Mouse (Mus musculus) layer of hippocampus, adult 8-10 months (tissue): ENCODE data around the gene Sema3e. TPM values are rescaled to one million over a fixed set of nuclear protein-coding genes. Genes with fewer than 3 reads are reported as not detected.

Experiments used
- DNase-seq, 2 experiments: peaks; one replicate each; pipeline ENCODE4 v3.0.0; 2022; ENCODE audit warnings: low spot score in 2 of 2
- total RNA-seq, 4 experiments: library from RNA; stranded (reverse); gene quantifications; 2 replicates each; pipeline ENCODE4 v1.2.4; 2022

Gene Sema3e
- total RNA-seq, 4 experiments from 2014 or later, result 30.0 to 37.6 (median 34.8) TPM

- no peak for DNase-seq
These were observed 48.1 kb downstream of the Sema3e start for GRCm38 (mm10) chr5:14073152-14073551.

DNA sequence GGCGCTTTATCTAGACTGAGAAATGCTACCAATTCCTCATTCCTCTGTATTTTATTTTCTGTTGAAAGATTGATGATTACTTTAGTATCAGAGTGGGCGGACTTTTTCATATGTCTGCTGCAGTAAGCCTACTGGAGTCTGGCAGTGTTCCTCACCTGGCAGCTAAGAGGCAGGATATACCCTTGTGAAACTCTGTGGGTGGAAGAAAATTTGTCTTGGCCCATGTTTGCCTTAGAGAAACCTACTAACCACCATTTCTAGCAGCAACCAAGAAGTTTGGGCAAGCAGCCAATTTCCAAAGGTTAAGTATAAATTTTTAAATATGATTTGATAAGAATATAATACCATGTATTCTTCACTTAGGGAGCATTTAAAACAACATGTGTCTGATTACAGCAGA, 63.0 kb downstream of the Sema3e start:
- peak; percentile 26 to 40 for DNase-seq

- DNase-seq, result no peak
These were observed 65.0 kb downstream of the Sema3e start for GRCm38 (mm10) chr5:14089875-14090608.

- DNase-seq, result no peak
These were observed 65.5 kb downstream of the Sema3e start for GRCm38 (mm10) chr5:14090609-14090969.

GRCm38 (mm10) chr5:14092262-14092776, 67.2 kb downstream of the Sema3e start:
- DNase-seq, result no peak

- no peak for DNase-seq
These were observed 71.1 kb downstream of the Sema3e start for GRCm38 (mm10) chr5:14096196-14096595.

DNA sequence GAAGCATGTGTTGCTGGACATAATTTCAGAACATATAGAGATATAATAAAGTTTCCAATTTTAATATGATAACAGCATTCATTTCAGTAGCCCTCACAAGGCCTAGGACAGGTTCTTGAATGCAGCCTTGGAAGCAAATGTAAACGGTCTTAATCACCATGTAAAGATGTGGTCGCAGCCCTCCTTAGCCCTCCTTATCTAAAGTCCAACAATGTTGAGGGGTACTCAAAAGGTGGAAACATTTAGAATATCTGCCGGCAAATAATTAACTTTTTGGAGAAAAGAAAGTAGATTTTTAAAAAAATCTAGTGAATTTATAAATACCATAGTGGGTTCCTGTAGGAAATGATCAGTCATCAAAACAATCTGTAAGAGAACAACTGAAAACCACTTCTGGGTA, 73.6 kb downstream of the Sema3e start:
- no peak for DNase-seq

DNA sequence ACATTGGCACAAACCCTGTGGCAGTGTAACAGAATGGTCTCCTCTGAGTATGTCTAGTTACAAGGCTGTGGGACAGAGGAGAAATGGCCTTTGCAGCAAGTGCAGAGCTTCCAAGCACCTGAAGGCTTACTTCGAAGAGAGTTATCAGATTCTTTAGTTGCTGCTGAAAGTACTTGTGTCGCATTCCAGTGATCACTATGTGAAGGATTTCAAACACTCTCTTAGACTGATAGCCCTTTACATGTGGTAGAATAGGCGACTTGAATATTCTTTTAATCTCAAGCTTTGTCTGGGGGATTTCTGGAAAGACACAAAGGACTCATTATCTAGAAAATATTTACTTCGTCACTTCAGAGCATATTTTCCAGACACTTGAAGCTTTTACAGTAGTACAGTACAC, 82.3 kb downstream of the Sema3e start:
- no peak for DNase-seq

- DNase-seq, result no peak
These were observed 83.9 kb downstream of the Sema3e start for GRCm38 (mm10) chr5:14109001-14109400.

DNA sequence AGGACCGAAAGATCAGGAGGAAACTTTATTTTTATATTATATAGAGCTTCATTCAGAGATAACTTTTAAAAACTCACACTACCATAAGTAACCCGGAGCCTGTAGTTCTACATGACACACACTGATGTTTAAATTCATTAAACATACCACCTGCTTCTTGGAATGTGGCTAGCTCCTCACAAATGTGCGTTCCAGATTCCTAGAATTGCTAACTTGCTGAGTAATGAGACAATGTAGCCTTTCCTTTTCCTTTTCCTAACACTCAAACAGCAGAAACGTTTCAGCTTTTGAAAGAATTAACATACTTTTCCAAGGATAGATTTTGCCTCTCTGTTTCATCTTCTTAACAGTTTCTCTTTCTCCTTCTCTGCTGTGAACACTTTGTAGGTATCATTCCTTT, 86.3 kb downstream of the Sema3e start:
- no peak for DNase-seq

DNA sequence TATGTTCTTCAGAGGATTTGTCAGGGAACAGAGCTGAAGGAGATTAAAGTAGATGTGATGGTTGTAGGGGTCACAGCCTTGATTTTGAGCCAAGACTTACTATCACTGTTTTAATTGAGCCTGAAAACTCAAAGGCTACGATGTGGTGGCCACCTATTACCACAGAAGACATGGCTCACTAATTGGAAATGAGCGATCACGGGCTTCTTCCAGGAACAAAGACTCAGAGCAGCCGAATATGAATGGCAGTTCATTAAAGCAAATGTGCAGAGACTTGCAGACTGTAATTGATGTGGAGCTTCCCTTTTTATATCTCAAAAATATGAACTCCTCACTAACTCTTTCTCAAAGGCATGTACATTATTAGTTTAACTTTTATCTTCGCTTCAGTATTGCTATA, 96.8 kb downstream of the Sema3e start:
- no peak for DNase-seq

DNA sequence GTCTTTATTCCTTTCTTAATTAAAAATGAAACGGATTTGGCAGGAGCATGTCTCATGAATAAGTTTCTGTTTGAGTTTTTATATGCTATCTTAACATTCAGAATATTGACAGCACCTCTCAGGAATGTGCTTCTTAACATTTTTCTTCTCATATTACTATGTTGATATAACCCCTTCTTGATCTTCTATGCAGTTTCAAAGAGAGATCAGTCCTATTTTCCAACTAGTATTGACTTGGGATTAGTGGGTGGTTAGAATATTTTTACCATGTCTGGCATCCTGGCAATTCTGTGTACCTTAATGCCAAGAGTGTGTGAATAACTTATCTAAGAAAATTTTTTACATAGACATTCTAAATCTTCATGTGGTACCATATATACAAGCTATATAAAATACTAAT, 101.5 kb downstream of the Sema3e start:
- no peak for DNase-seq

DNA sequence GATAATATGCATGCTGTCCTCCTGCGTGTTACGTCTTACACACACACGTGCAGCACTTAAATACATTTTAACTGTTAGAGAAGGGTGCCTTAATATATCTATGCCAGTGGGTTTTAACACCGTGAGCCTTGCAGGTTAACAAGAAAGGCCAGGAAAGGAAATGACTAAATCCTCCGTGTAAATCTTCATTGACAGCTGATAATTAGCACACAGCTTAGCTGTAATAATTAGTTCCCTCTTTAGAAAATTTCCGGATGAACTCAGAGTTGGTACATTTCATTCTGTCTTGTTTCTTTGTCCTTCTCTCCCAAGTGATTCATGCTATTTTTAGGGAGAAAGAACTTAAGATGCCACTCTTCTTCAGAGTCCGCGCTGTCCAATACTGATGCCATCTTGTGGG, 110.9 kb downstream of the Sema3e start:
- DNase-seq, result no peak

DNA sequence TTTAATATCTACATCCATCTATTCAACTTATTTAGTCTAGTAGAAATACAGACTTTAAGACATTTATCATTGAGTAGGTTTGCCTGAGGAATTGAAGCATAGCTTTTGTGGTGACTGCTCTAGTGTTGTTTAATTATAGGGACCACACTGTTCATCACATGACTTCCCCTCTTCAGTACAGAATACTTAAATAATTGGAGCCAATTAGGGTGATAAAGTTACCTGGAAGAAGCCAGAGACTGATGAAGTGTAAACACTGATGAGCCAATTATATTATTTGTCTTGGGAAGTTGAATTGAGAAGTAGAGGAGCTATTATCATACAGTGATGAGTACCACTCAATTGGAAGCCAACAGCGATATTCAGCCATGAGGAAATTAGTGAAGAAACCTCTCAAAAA, 113.6 kb downstream of the Sema3e start:
- DNase-seq, result no peak

GRCm38 (mm10) chr5:14162579-14162978, 137.5 kb downstream of the Sema3e start:
- DNase-seq, result peak in 1 of 2 experiments; percentile 8

DNA sequence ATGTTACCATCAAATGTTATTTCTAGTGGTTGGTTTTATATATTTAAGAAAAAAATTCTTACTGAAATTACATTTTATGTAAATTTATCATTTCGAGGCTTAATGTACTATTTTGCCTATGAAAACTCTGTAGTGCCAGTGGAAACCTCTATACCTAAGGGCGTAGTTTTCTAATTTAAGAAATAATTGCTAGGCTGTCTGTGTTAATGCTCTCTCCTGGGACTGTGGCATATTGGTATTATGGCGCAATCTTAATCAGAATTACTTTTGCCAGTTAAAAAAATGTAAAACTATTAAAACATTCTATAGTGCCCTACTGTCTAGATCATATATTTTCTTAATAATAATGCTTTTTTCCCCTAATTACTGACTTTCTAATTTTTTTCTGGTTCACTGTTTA, 138.2 kb downstream of the Sema3e start:
- no peak for DNase-seq

- no peak for DNase-seq
These were observed 142.7 kb downstream of the Sema3e start for GRCm38 (mm10) chr5:14167776-14168175.

DNA sequence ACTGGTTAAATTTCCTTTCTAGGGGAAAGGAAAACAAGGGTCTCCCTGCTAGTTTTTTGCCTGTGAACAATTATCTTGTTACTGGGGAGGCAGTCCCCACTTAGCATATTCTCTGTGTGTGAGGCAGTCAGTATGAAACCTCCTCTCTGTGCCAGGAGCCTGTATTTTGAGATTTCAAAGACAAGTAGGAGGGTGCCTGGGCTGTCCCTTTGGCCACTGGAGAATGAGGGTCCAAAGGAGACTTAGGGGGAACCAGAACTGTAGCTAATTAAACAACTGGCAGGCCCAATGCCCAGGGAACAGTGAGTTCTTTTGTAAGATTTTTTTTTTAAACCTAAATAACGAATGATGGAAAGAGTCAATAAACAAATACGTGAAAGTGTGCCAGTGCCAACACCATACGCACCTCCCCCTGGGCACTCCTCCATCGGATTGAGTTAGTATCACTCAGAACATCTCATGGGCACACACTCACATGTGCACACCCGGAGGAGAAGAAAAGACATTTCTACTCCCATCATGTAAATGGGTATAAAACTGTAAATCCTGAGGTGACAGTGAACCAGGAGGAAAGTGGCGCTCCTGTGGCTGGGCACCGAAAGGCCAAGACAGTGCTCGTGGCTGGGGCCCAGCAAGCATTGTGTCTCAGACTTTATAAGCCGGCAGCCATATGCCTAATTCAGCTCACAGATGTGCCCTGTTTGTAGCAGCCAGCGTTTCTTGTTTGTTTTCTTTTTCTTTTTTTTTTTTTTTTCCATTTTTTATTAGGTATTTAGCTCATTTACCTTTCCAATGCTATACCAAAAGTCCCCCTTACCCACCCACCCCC, 148.5 kb downstream of the Sema3e start:
- DNase-seq, result no peak

- DNase-seq, result no peak
These were observed 155.5 kb downstream of the Sema3e start for GRCm38 (mm10) chr5:14180571-14180970.

- DNase-seq, result no peak
These were observed 157.1 kb downstream of the Sema3e start for GRCm38 (mm10) chr5:14182156-14182555.

DNA sequence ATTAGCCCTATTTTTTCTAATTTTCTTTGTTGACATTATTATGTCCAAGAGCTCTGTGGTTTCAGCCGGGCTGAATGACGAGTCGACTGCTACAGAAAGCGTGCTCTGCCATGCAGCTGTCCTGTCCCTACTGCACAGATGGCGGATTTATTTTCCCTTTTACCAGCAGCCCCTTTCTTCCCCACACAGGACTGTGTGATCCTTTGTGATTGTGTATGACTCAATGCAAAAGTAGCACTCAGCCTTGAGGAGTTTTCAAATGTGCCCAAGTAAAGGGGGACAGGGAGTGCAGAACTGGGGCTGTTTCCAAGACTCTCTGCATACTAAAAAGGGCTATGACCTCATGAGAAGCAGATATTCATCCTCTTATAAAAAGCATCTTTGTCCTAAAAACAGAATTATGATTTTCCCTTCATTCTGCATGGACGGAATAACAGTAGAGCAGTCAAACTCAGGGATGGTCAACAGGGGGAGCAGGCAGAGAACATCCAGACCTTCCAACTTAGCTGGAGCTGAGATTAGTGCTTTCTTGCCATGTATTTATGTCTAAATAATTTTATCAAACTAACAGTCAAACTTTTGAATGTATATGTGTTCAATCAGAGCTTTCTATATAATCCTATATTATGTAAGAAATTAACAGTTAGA, 170.2 kb downstream of the Sema3e start:
- DNase-seq, result peak; percentile 30 to 32
